Mouse (Mus musculus) MEL-GATA-1-ER (cell line): ENCODE data around the gene Zfp13.

Experiments
- DNase-seq: peaks from one replicate; pipeline ENCODE4 v3.0.0-alpha.2; 2012; ENCODE audit warnings: low read depth; ENCODE audit errors: extremely low read depth

Gene Zfp13

DNA sequence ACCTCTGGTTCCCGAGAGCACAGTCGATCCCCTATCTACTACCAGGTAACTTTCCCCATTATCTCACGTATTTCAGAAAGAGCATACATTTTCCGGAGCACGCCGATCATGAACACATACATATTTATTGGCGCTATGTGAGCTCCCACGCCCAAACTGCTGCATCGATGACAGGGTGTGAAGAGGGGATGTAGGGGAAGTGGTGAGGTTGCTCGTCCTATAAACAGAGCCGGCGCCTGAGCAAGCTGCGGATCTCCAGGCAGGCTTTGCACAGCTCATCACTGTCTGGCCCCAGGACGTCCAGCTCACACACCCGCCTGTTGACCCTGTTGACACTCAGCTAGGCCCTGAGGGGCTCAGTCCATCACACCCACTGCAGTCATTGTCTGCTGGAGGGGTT is 48.4 kb downstream of the Zfp13 start:
- DNase-seq: no peak

DNA sequence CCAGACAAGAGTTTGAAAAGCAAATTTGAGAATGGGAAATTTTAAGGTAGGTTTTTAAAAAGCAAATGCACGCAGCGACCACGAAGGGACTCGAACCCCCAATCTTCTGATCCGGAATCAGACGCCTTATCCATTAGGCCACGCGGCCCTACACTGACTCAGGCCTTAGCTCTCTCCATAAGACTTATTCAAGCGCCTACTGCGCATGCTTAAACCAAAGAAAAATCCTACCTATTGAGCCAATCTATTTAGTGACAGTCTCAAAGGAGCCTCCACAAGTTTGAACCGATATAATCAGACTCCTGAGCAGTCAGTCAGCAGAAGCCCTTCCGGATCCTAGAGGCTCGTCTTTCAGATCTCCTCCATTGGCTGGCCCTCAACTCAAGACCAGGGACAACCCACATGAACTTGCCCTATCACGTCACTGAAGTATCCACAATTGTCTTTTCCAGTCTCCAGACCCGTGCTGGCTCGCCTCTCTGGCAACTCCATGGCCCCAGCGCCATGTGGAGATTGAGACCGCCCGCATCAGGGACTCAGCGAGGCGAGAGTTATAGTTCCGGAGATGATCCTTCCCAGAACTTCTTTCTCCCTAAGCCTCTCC is 49.0 kb downstream of the Zfp13 start:
- peak; percentile 90 for DNase-seq

DNA sequence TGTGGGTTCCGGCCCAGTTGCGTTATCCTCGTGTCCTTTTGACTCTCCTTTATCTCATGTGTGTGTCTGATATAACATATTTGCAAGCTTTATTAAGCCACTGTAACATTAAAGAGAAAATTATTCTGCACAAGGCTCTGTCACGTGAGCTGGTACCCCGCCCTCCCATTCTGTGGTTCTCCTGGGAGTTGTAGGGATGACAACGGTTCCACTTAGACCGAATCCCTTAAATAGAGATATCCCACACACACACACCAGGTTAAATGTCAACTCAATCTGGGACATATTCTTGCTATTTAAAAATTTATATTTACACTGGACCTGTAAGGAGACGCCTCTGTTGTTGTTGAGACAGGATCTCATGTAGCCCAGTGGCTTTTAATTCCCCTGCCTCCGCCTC is 49.8 kb downstream of the Zfp13 start:
- DNase-seq: no peak

DNA sequence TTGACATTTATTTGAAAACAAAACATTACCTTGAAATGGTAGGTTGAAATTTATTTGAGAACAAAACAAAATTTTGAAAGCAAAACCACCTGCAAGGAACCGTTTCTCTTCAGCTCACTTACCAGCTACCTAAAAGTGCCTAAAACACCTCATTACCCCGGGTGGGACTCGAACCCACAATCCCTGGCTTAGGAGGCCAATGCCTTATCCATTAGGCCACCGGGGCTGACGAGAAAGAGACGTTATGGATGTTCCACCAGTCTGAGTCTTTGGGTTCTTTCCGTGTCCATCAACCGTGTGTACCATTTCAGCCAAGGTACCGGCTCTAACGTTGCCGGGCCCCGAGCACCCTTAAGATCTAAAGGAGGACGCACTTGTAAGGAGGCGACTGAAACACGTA is 50.7 kb downstream of the Zfp13 start:
- DNase-seq: peak; percentile 86

DNA sequence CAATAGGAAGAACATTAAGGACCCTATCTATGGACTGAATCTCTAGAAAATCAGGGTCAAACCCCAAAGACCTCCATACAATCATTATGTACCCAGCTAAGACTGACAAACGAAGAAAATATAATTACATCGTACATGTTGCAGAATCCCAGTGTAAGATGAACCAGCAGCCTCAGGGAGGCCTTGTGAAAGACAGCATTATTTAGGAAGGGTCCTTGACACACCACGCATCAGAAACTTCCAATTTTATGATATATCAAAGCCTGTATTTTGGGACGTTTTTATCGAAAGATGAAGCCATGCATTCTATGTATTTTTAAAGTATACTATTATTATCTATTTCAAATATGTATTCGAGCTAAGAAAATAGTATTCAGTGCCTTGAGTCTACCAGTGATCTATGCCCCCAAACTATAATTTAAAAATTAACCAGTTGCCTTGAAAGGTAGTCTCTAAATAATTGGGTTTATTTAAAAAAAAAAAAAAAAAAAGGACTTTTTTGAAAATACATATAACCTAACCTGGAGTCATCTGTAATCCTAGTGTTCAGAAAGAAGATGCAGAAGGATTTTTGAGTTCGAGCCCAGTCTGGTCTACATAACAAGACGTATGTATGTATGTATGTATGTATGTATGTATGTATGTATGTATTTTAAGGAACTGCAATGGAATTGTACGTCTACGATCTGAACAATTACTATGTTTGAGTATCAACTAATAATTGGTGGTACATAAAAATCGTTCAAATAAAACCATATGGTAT is 51.4 kb downstream of the Zfp13 start:
- peak; percentile 85 for DNase-seq

DNA sequence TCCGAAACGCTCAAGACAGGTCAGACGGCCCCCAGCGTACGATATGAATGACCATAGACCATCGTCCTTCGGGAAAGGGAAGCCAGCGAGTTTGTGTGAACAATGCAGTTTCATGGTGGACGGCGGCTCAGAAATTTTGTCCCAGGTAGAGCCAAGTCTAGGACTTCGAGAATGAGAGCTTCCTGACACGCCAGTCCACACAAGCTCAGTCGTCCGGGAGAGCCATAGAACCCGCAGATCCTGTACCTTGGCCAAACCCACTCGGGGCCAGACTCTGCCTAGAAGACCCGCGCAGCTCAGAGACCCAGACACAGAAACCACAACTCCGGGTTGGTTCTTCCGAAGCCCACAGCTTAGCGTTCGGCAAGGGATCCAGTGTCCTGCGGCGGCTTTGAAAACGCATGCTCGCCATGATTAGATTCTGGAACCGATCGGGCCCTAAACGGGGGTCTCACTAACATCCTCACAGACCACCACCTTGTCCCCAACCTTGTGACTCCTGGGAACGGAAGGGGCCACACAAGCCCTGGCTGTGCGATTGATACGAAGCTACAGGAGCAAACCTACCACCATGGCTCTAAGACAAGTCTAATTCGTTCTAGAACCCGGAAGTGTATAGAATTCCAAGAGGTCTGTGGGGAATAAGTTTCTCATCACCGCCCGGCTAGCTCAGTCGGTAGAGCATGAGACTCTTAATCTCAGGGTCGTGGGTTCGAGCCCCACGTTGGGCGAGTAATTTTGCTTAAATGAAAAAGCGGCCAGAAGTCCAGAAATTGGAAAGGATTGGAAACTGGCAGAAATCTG is 52.4 kb downstream of the Zfp13 start:
- no peak for DNase-seq

DNA sequence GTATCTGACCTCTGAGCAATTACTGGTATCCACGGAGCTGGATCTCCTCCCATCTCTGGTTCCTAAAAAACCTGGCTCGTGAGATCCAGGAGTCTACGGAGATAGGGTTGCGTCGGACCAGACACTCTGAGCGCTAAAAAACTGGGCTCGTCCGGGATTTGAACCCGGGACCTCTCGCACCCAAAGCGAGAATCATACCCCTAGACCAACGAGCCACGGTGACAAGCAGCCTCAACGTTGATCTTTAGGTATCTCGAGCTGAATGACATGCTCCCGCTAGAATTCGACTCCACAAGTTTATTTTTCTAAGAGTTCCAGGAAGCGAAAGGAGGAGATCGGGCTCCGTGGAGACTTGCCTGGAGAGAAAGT is 53.0 kb downstream of the Zfp13 start:
- DNase-seq: peak; percentile 81

DNA sequence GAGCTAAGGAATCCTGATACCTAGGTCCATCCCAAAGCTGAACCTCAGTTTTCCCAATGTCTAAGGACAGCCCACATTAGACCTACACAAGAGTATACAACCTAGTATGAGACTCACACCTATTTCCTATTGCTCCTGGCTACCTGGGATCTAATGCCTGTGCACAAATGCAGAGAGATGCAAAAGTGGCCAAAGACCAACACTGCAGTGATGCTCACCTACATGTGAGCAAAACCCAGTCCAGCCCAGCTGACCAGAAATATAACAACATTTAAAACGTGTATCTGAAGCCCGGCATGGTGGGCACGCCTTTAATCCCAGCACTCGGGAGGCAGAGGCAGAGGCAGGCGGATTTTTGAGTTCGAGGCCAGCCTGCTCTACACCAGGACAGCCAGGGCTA is 53.4 kb downstream of the Zfp13 start:
- DNase-seq: no peak

DNA sequence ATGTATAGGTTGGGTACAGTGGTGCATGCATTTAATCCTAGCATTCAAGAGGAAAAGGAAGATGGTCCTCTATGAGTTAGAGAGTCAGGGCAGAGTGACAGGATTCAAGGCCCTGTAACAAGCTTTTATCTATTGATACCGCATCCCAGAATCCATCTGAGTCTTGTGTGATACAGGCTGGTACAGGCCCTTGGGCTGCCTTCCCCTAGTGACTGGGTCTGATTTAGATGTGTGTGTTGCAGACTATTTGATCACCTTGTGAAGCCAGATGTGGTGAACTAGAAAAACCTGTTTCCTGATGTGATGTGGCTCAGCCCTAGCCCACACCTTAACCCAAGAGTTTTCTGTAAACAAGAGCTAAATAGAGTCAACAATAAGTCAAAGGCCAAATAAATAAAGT is 54.5 kb downstream of the Zfp13 start:
- no peak for DNase-seq

DNA sequence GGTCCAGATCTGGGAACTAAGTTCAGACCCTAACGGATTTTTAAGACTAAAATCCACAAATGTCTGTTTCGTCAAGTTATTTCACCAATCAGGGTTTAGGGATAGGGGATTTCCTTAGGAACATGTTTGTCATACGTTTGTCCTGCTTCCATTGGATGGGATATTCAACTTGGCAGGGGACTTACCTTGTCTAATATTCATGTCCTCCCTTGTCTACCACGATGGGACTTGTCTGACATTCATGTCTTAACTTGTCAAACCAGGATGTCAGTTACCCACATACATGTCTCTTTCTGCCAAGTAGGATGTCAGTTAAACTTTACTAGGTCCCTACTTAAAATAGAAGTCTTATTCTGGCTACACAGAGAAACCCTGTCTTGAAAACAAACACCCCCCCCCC is 55.3 kb downstream of the Zfp13 start:
- DNase-seq: no peak

DNA sequence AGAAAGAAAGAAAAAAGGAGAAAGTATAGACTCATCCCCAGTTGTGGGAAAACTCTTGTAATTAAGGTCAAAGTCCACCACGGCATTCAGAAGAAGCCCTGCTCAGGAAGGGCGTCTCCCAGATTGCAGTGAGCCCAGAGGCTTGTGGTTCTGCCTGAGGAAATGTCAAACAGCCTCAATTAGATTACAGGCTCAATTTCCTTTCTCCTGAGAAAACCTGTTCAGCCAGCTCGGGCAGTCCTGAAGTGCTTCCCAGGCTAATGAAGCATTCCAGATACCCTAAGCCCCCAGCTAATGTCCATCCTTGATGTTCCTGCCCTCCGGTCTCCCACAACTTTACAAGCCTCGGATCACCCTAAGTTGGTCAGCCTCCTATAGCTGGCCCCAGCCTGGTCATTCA is 56.0 kb downstream of the Zfp13 start:
- DNase-seq: no peak

DNA sequence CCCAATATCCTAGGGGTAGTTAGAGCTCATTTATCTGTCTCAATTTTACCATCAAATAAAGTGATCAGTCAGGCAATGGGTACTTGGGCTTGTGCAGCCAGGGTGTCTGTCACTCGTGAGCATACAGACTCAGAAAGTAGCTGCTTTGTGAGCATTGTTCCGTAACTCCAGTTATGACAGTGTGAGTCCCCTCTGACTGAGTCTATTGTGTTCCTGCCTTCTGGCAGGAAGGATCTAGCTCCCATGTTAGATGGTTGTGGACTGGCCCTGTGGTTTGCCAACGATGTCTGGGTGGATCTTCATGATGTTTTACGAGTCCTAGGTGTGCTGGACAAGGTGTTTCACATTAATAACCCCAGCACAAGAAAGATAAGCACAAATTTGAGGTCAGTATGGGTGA is 56.5 kb downstream of the Zfp13 start:
- no peak for DNase-seq

DNA sequence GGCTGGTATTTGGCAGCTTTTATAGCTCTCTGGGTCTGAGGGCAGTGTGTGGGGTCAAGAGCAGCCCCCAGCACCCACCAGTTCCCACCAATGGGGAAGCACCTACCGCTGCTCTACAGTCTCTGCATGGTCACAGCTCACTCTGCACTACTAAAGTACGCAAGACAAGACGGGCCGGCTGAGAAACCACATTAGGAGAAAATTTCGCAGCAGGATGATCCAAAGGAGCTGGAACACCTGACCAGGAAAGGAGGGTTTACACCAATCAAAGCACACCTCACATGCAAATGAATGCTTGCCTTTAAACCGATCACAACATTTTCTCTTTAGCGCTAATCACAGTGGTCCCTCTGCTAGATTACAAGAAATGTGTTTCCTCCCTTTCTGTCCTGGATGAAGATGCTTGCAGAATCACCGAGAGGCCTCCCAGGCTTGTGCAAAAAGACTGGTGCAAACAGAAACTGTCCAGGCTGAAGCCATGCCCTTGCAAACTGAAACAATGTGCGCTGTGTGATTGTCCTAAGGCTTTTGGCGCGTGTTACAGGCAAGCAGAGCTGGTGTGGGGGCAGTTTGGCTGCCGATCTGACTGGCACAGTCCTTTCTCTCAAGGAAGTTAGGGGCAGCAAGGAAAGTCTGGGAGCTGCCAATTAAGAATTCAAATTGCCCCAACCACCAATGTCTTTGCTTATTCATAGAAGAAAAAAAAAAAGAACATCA is 57.1 kb downstream of the Zfp13 start:
- DNase-seq: no peak

DNA sequence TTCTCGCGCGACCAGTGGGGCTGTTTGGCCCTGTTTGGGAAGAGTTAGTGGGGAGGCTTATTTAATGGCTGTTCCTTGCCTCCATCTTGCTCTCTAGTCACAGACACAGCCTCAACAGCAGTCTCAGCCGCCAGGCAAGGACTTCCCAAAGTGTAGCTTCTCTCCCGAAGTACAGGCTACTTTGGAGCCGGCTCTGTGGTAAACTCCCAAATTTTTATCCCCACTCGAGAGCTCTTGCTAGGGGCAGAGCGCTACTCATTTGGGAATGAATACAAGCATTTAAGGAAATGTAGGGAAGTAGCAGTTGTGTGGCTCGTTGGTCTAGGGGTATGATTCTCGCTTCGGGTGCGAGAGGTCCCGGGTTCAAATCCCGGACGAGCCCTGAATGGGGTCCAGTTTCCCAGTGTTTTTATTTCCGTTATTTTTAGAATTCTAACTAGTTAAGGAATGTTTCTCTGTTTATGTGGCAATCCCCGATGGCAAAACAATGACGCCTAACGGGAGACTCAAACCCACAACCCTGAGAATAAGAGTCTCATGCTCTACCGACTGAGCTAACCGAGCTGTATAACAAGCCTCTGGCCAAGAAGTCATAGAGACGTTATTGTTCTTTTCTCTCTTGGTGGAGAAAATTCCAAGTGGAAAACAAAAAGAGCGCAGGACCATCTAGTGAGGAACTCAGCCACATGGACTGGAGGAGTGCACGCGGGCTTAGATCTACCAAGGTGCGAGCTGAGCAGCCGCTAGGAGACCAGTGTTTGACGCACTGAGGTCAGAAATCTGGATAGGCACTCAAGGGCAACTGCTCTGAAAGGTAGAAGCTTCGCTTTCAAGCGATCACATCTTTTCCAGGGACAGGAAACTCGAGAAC is 58.4 kb downstream of the Zfp13 start:
- no peak for DNase-seq

DNA sequence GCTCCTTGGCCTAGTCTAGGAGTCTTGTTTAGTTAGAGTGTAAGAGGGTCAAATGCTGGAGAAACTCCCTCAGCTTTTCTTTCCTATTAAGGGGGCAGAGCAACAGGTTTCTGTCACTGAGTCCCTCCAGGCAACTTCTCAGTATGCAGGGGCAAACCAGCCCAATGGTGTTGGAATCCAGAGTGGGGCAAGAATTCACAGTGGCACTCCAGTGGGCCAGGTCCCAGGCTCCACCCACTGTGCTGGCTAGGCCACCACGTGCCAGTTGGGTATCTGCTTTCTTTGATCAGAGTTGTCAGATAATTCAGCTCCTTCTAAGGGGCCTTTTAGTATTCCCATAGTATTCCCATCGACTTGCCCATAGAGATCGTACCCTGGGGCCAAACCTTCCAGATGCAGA is 59.2 kb downstream of the Zfp13 start:
- DNase-seq: no peak

DNA sequence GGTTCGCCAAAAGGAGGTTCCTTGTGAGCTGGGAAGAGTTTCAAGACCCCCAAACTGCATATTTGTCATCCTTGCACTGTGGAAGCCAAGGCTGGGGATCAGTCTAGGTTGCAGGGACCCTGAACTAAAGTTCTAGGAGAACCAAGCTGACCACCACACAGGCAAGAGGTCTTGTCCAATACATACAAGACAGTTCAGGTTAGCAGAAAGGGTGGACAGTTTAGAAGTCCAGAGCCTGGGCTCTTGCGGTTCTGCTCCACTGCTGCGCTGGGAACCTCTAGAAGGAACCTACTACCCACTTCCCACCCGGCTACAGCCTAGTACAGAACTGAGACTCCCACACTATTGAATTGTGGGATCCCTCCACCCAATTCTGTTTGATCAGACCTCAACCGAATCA is 59.7 kb downstream of the Zfp13 start:
- no peak for DNase-seq

DNA sequence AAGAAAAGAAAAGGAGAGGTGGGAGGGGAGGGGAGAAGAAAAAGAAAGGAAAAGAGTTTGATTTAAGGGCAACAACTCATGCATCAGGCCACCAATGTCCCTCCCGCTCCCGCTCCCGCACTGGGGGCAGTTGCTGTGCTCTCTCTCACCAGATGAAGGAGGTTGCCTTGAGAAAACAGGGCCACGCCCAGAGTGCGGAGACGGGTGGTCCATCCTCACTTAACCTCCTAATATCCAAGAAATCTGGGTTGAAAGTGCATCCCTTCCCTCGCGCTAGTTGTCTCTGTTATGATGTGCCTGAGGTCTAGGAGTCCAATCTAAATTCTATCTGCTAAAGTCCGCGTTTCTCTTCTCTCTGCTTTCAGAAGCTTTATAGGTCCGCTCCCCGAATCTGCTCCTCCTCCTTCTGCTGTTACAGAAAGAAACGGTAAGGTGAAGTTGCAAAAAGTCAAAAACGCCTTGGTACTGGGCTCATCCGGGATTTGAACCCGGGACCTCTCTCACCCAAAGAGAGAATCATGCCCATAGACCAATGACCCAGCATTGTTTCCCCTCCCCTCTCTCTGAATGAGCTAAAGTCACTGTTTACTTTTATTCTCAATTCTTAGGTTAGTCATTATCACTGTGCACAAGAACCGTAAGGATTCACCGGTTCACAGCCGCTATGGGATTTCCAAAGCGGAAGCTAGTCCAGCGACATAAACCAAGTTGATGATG is 60.8 kb downstream of the Zfp13 start:
- peak; percentile 91 for DNase-seq

DNA sequence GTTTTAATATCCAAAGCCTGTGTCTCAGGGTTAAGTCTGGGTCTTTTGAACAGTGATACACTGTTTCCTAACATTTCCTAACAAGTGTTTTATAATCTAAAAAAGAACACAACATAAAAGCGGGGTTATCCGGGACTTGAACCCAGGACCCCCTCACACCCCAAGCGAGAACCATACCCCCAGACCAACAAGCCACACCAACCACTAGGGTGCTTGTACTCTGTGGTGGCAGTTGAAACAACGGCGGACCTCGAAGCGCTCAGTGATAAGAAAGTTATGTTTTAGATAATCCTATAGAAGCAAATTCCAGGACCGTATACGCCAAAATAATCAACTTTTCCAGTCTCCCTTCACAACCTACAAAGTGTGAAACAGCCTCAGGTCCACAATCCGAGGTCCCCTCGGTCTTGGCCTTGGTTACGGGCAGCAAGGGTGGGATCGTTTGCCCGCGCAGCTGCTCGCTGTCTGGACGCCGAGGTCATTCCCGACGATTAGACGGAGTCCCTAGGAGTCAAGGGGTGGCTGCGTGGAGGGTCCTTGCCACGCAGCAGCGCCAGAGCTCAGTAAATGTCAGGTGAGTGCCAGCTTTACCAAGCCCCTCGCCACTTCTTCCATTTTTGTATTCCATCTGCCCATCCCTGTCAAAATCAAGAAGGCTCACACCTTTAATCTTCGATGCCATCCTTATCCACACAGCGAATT is 61.6 kb downstream of the Zfp13 start:
- peak; percentile 61 for DNase-seq

DNA sequence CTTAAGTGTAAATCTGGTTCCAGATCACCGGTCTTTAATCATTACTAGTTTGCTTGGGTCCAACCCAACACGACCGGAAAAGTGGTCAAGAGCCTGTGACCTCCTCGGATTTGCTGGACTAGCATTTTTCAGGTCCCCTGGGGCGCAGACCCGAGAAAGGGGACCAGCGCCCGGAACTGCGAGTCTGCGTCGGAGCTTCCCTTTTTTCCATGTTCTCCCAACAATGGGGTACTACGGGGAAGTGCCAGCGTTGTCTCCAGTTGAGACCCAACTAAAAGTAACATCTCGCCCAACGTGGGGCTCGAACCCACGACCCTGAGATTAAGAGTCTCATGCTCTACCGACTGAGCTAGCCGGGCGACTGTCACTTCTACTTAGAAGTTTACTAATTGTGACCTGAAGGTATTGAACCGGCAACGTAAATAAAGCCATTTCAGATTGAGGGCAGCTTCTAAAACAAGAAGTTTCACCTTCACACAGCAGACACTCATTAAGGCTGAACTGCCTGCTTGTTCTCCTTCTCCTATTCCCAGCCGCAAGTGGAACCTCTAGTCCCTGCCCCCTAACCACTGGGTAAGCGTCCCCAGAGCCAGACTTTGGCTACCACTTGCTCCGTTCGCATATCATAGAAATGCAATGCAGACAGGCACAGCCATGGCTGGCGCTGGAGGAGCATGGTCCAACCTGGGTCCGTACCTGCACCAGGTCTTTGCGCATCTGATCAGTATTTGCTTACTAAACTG is 64.1 kb downstream of the Zfp13 start:
- peak; percentile 66 for DNase-seq
